14 mouse cellular contexts compared by ENCODE assay signal in the genomic region with DNA sequence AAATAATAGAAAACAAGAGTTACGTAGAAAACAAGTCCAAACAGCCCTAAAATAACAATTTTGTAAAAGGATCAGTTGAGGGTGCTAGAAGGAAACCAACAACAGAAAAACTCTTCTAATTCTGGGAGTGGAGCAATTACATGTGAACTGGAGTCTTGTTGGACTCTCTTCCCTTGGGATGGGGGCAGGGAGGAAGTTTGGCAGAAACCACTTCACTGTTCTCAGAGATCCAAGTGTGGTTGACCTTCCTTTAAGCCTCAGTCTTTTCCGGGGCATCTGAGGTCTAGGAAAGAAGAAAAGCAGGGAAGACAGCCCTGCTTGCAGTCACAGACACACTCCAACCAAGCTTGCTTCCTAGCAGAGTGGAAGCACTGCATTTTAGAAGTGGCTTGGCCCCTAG.
DNase-seq lines count a peak whose midpoint lies in the region; ATAC-seq and TF ChIP-seq lines count a peak whose summit lies in the region.
"Had no signal": no experiment of that assay in that cellular context is flagged by ENCODE, and none has a peak within 500 bp of the region (broad histone marks: within the 10 kb centered on the region; RNA-seq: fewer than 3 reads in every experiment).

No protein-coding gene starts in this region.

- intact Hi-C loops in heart, postnatal 25 days (cut with DNase I), result no loop called here
- intact Hi-C loops in left cerebral cortex, postnatal 14 days (cut with DNase I), result no loop called here

- TF ChIP-seq POLR2A in kidney, adult 2 months (IDR thresholded peaks at IDR 0.05; ENCODE audit: low read depth, low read length), result no peak

- no peaks in the 10 kb centered on the region for H3K27me3 ChIP-seq in kidney, adult 2 months (replicated peaks; ENCODE audit: control insufficient read depth, insufficient read depth, low read length)
- no peaks in the 10 kb centered on the region for H3K27me3 ChIP-seq in midbrain, embryonic 16.5 days (ENCODE audit: control insufficient read depth, insufficient read depth, low read depth, low read length)
- H3K27me3 ChIP-seq: CH12.LX; embryonic facial prominence, embryonic 13.5 days; liver, embryonic 13.5 days had no signal

- 0 out of 2 replicates have a peak, but pooled peaks cover 4% of the 10 kb centered on the region for H3K4me1 ChIP-seq in kidney, adult 2 months (ENCODE audit: control insufficient read depth, insufficient read depth, low read length)
- H3K4me1 ChIP-seq in brown adipose tissue, adult 24 weeks (ENCODE audit: control insufficient read depth, insufficient read depth, insufficient read length, low read length), result peaks cover 2% of the 10 kb centered on the region; the same call in 1 of the 2 replicates
- no peaks in the 10 kb centered on the region for H3K4me1 ChIP-seq in midbrain, embryonic 16.5 days (ENCODE audit: control insufficient read depth, insufficient read depth, low read length)
- H3K4me1 ChIP-seq: embryonic facial prominence, embryonic 13.5 days; liver, embryonic 13.5 days had no signal

- no peak for ATAC-seq in midbrain, embryonic 16.5 days
- no peak for ATAC-seq in megakaryocyte, adult 5-6 weeks (ENCODE audit: poor library complexity, severe bottlenecking)

- TF ChIP-seq CTCF in kidney, adult 2 months (conservative IDR thresholded peaks at IDR 0.05; ENCODE audit: insufficient read depth, insufficient read length, low read depth, low read length), result no peak

- H3K9me3 ChIP-seq in midbrain, embryonic 16.5 days (replicated peaks; ENCODE audit: control insufficient read depth, low read length, poor library complexity, severe bottlenecking), result no peaks in the 10 kb centered on the region
- H3K9me3 ChIP-seq: embryonic facial prominence, embryonic 13.5 days; liver, embryonic 13.5 days had no signal

- no peak overlapping the region for H3K4me3 ChIP-seq in kidney, adult 2 months (ENCODE audit: insufficient read depth, low read depth, low read length)
- H3K4me3 ChIP-seq in brown adipose tissue, adult 24 weeks (ENCODE audit: insufficient read depth, low read depth, low read length), result no peak overlapping the region
- no peak overlapping the region for H3K4me3 ChIP-seq in midbrain, embryonic 16.5 days (ENCODE audit: low read depth, low read length)
- H3K4me3 ChIP-seq: embryonic facial prominence, embryonic 13.5 days; liver, embryonic 13.5 days had no signal

- WGBS in kidney, adult 2 months, result 60% methylated on average over 2 of the region's 2 CpGs
- 73% methylated on average over 2 of the region's 2 CpGs for WGBS in midbrain, embryonic 16.5 days

- DNase-seq in kidney, adult 2 months, result peak; percentile 54
- no peak for DNase-seq in kidney, adult 18-20 months
- peak; percentile 91 for DNase-seq in adipocyte (ENCODE audit: low spot score)
- peak; percentile 36 for DNase-seq in heart, postnatal 25 days (ENCODE audit: low spot score)
- no peak for DNase-seq in left cerebral cortex, postnatal 14 days (ENCODE audit: low spot score in 2 of 2)
- DNase-seq: cerebellum, adult 11 months; liver, embryonic 13.5 days; spleen, adult 18-20 months had no signal

- H3K36me3 ChIP-seq in kidney, adult 2 months (ENCODE audit: control insufficient read depth, insufficient read depth, low read length), result no peaks in the 10 kb centered on the region
- H3K36me3 ChIP-seq in midbrain, embryonic 16.5 days (ENCODE audit: control insufficient read depth, insufficient read depth, low read length), result no peaks in the 10 kb centered on the region
- H3K36me3 ChIP-seq: embryonic facial prominence, embryonic 13.5 days; liver, embryonic 13.5 days had no signal

- no peak overlapping the region for H3K27ac ChIP-seq in kidney, adult 2 months (ENCODE audit: insufficient read depth, low read depth, low read length)
- H3K27ac ChIP-seq in brown adipose tissue, adult 24 weeks (replicated peaks; ENCODE audit: low read depth, low read length), result peak overlapping the region; percentile 41; the same call in 1 of the 2 replicates
- no peak overlapping the region for H3K27ac ChIP-seq in midbrain, embryonic 16.5 days (ENCODE audit: low read length)
- H3K27ac ChIP-seq: embryonic facial prominence, embryonic 13.5 days; liver, embryonic 13.5 days had no signal

- H3K4me2 ChIP-seq in midbrain, embryonic 16.5 days (ENCODE audit: low read length), result no peak overlapping the region
- H3K4me2 ChIP-seq: embryonic facial prominence, embryonic 13.5 days; liver, embryonic 13.5 days; midbrain, embryonic 11.5 days had no signal

- no peak overlapping the region for H3K9ac ChIP-seq in midbrain, embryonic 16.5 days (ENCODE audit: low read depth, low read length)
- H3K9ac ChIP-seq: embryonic facial prominence, embryonic 13.5 days; liver, embryonic 13.5 days had no signal

Comparison
In these comparisons a context has a peak if more than half of its experiments do, and no peak if none do; other contexts are left out.
1. DNase-seq: peak in kidney, adult 2 months (single experiment), adipocyte (single experiment) and heart, postnatal 25 days (single experiment); none in kidney, adult 18-20 months (single experiment) and left cerebral cortex, postnatal 14 days (0 of 2).